In the genomic region with DNA sequence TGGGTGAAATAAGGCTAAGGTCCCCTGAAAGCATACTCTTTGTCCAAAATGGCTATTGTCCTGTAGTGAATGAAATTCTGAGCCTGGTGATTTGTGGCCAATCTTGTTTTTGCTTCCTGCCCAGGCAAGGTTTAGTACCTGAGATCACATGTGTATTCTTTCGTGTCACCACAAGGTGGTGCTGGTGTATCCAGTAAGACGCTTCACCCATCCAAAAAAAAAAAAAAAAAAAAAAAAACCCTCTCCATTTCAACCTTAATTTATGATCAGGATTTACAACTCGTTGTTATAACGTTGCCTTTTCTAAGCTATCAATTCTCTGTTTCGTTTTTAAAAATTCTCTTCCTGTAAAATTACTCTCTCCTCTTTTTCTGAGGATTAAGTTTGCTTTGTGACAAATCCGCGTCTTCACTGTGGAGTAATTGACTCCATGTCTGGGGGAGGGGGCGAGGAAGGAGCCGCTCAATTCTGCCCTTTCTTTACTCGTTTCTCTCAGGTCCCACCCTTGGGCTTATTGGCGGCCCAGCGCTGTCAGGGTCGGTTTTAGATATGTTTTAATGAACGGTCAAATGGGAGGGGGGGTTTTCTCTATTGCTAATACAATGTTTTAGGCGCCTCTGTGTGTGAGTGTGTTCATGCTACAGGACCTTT, we compare ENCODE assay signal across 8 mouse cellular contexts.
DNase-seq lines count a peak whose midpoint lies in the region; ATAC-seq and TF ChIP-seq lines count a peak whose summit lies in the region.

No protein-coding gene starts in this region.

- no peak for ATAC-seq in neural tube, embryonic 11.5 days (ENCODE audit: insufficient read depth, low FRiP score, low TSS enrichment)
- peak; percentile 66 for ATAC-seq in forebrain, embryonic 16.5 days
- ATAC-seq in intestine, postnatal 0 days, result no peak
- peak; percentile 32; the same call in 1 of the 2 replicates for ATAC-seq in neural tube, embryonic 13.5 days (ENCODE audit: low read depth)

- no peaks in the 10 kb centered on the region for H3K4me1 ChIP-seq in neural tube, embryonic 11.5 days (ENCODE audit: control insufficient read depth, insufficient read depth, low read length)
- H3K4me1 ChIP-seq in forebrain, embryonic 16.5 days (replicated peaks; ENCODE audit: control insufficient read depth, insufficient read depth, low read length), result no peaks in the 10 kb centered on the region
- no peaks in the 10 kb centered on the region for H3K4me1 ChIP-seq in intestine, postnatal 0 days (replicated peaks; ENCODE audit: control insufficient read depth, insufficient read depth, low read length)
- peaks cover 9% of the 10 kb centered on the region for H3K4me1 ChIP-seq in limb, embryonic 10.5 days
- H3K4me1 ChIP-seq in neural tube, embryonic 13.5 days (replicated peaks), result 0 out of 2 replicates have a peak, but pooled peaks cover 3% of the 10 kb centered on the region

- no peaks in the 10 kb centered on the region for H3K36me3 ChIP-seq in neural tube, embryonic 11.5 days (ENCODE audit: control insufficient read depth, insufficient read depth, low read length)
- H3K36me3 ChIP-seq in forebrain, embryonic 16.5 days (ENCODE audit: control insufficient read depth, insufficient read depth), result no peaks in the 10 kb centered on the region
- H3K36me3 ChIP-seq in intestine, postnatal 0 days (ENCODE audit: control insufficient read depth, insufficient read depth), result no peaks in the 10 kb centered on the region
- no peaks in the 10 kb centered on the region for H3K36me3 ChIP-seq in limb, embryonic 10.5 days
- no peaks in the 10 kb centered on the region for H3K36me3 ChIP-seq in neural tube, embryonic 13.5 days

- H3K27ac ChIP-seq in neural tube, embryonic 11.5 days (ENCODE audit: low read depth, low read length), result no peak overlapping the region
- 0 out of 2 replicates have a peak overlapping the region, but pooled peaks have one; percentile 1 for H3K27ac ChIP-seq in forebrain, embryonic 16.5 days (ENCODE audit: low read length)
- no peak overlapping the region for H3K27ac ChIP-seq in intestine, postnatal 0 days (ENCODE audit: low read depth, low read length)
- peak overlapping the region; percentile 31; the same call in 1 of the 2 replicates for H3K27ac ChIP-seq in limb, embryonic 10.5 days
- no peak overlapping the region; the same call in 1 of the 2 replicates for H3K27ac ChIP-seq in neural tube, embryonic 13.5 days (replicated peaks)

- DNase-seq in neural tube, embryonic 11.5 days (ENCODE audit: low spot score), result no peak
- no peak for DNase-seq in neural tube, embryonic 10.5 days (ENCODE audit: extremely low spot score, low spot score)
- DNase-seq in cerebellum, adult 18-20 months, result peak; percentile 57 to 67
- no peak for DNase-seq in limb, embryonic 10.5 days (ENCODE audit: low spot score)
- DNase-seq in spleen, postnatal 14 days (ENCODE audit: low spot score in 2 of 2), result no peak

- TF ChIP-seq CTCF in intestine, postnatal 0 days (IDR thresholded peaks at IDR 0.05; ENCODE audit: low read depth), result peak; percentile 75

- H3K27me3 ChIP-seq in neural tube, embryonic 11.5 days (ENCODE audit: control insufficient read depth, insufficient read depth, low read length), result no peaks in the 10 kb centered on the region
- H3K27me3 ChIP-seq in forebrain, embryonic 16.5 days (replicated peaks; ENCODE audit: control insufficient read depth, insufficient read depth, low read length), result no peaks in the 10 kb centered on the region
- H3K27me3 ChIP-seq in intestine, postnatal 0 days (replicated peaks; ENCODE audit: control insufficient read depth, insufficient read depth, low read length), result no peaks in the 10 kb centered on the region
- H3K27me3 ChIP-seq in limb, embryonic 10.5 days (ENCODE audit: low read depth, poor library complexity, severe bottlenecking), result no peaks in the 10 kb centered on the region
- no peaks in the 10 kb centered on the region for H3K27me3 ChIP-seq in neural tube, embryonic 13.5 days

- WGBS in neural tube, embryonic 11.5 days, result 36% methylated on average over 15 of the region's 15 CpGs
- 12% methylated on average over 15 of the region's 15 CpGs for WGBS in forebrain, embryonic 16.5 days
- 37% methylated on average over 15 of the region's 15 CpGs for WGBS in intestine, postnatal 0 days
- 30% methylated on average over 15 of the region's 15 CpGs for WGBS in limb, embryonic 10.5 days
- 27% methylated on average over 15 of the region's 15 CpGs for WGBS in neural tube, embryonic 13.5 days

- H3K4me2 ChIP-seq in neural tube, embryonic 11.5 days (ENCODE audit: low read depth), result peak overlapping the region; percentile 38
- peak overlapping the region; percentile 55 for H3K4me2 ChIP-seq in forebrain, embryonic 16.5 days (ENCODE audit: low read length)
- H3K4me2 ChIP-seq in intestine, postnatal 0 days (replicated peaks; ENCODE audit: low read depth), result peak overlapping the region; percentile 44
- peak overlapping the region; percentile 55 for H3K4me2 ChIP-seq in neural tube, embryonic 13.5 days

- no peak overlapping the region for H3K9ac ChIP-seq in neural tube, embryonic 11.5 days (ENCODE audit: low read length)
- peak overlapping the region; percentile 48 for H3K9ac ChIP-seq in forebrain, embryonic 16.5 days (replicated peaks; ENCODE audit: low read depth, low read length)
- H3K9ac ChIP-seq in intestine, postnatal 0 days (ENCODE audit: low read depth, low read length), result no peak overlapping the region
- H3K9ac ChIP-seq in neural tube, embryonic 13.5 days, result peak overlapping the region; percentile 58

- no peaks in the 10 kb centered on the region for H3K9me3 ChIP-seq in neural tube, embryonic 11.5 days (ENCODE audit: control insufficient read depth, low read length)
- H3K9me3 ChIP-seq in forebrain, embryonic 16.5 days (ENCODE audit: control insufficient read depth, low read length), result no peaks in the 10 kb centered on the region
- no peaks in the 10 kb centered on the region for H3K9me3 ChIP-seq in intestine, postnatal 0 days (ENCODE audit: control insufficient read depth)
- no peaks in the 10 kb centered on the region for H3K9me3 ChIP-seq in limb, embryonic 10.5 days (replicated peaks)
- H3K9me3 ChIP-seq in neural tube, embryonic 13.5 days, result no peaks in the 10 kb centered on the region

- H3K4me3 ChIP-seq in neural tube, embryonic 11.5 days (ENCODE audit: low read depth, low read length), result no peak overlapping the region
- H3K4me3 ChIP-seq in forebrain, embryonic 16.5 days (replicated peaks; ENCODE audit: low read length), result peak overlapping the region; percentile 36
- H3K4me3 ChIP-seq in intestine, postnatal 0 days (ENCODE audit: low read depth, low read length), result no peak overlapping the region
- peak overlapping the region; percentile 34; the same call in 1 of the 2 replicates for H3K4me3 ChIP-seq in limb, embryonic 10.5 days
- H3K4me3 ChIP-seq in neural tube, embryonic 13.5 days, result peak overlapping the region; percentile 29

Comparison
In these comparisons a context has a peak if more than half of its experiments do, and no peak if none do; other contexts are left out.
1. ATAC-seq: peak in forebrain, embryonic 16.5 days (single experiment) and neural tube, embryonic 13.5 days (single experiment); none in neural tube, embryonic 11.5 days (single experiment) and intestine, postnatal 0 days (single experiment).
2. H3K4me3 ChIP-seq: peak in forebrain, embryonic 16.5 days (single experiment), limb, embryonic 10.5 days (single experiment) and neural tube, embryonic 13.5 days (single experiment); none in neural tube, embryonic 11.5 days (single experiment) and intestine, postnatal 0 days (single experiment).
3. H3K9ac ChIP-seq: peak in forebrain, embryonic 16.5 days (single experiment) and neural tube, embryonic 13.5 days (single experiment); none in neural tube, embryonic 11.5 days (single experiment) and intestine, postnatal 0 days (single experiment).
4. DNase-seq: peak in cerebellum, adult 18-20 months (2 of 2); none in neural tube, embryonic 11.5 days (single experiment), neural tube, embryonic 10.5 days (single experiment), limb, embryonic 10.5 days (single experiment) and spleen, postnatal 14 days (0 of 2).
5. H3K27ac ChIP-seq: peak in forebrain, embryonic 16.5 days (single experiment) and limb, embryonic 10.5 days (single experiment); none in neural tube, embryonic 11.5 days (single experiment), intestine, postnatal 0 days (single experiment) and neural tube, embryonic 13.5 days (single experiment).
6. Peak in every context shown above with its lines, with median percentiles within 50 percentile points of each other: H3K4me2 ChIP-seq.